In the genomic region with DNA sequence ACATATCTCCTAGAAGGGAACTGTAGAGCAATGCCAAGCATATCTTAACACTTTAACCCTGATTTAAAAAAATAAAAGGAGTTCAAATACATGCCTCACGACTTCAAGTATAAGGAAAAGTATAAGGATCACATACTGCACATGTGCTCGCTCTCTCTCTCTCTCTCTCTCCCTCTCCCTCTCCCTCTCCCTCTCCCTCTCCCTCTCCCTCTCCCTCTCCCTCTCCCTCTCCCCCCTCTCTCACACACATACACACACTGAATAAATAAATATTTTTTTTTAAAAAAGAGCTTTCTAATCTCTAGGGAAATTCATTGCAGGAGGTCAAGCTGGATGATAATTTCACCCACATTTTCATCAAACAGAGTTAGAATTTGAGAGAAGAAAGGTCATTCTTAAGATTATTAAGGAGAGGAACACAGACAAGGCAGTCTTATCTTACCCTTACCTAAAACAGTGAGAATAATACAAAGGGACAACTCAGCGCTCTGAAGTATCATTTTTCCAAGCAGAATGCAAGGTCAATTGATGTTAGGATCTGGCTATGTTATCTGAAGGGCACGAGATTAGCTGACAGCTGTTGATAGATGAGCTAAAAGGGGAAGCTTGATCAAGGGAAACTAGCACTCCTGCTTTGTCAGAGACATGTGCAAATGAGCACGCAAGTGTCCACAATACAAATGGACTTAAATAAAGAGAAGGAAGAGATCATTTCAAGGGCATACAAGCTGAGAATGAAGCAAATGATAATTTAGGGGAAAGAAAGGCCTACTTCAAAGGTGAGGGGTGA, we compare ENCODE assay signal across 22 mouse cellular contexts.
A peak's percentile ranks its signal among the peaks of the same experiment; 100 is the strongest.
DNase-seq lines count a peak whose midpoint lies in the region; ATAC-seq lines count a peak whose summit lies in the region.
"Had no signal": no experiment of that assay in that cellular context is flagged by ENCODE, and none has a peak within 500 bp of the region (broad histone marks: within the 10 kb centered on the region; RNA-seq: fewer than 3 reads in every experiment).

No protein-coding gene starts in this region.

- no peak overlapping the region for H3K4me2 ChIP-seq in heart, embryonic 12.5 days
- no peak overlapping the region for H3K4me2 ChIP-seq in hindbrain, embryonic 12.5 days (replicated peaks)
- H3K4me2 ChIP-seq in hindbrain, embryonic 16.5 days (ENCODE audit: low read length), result no peak overlapping the region
- H3K4me2 ChIP-seq: forebrain, embryonic 15.5 days; liver, embryonic 15.5 days; neural tube, embryonic 15.5 days had no signal

- no peak overlapping the region for H3K9ac ChIP-seq in heart, embryonic 12.5 days
- H3K9ac ChIP-seq in hindbrain, embryonic 12.5 days, result no peak overlapping the region
- H3K9ac ChIP-seq in hindbrain, embryonic 16.5 days (ENCODE audit: low read depth, low read length), result no peak overlapping the region
- H3K9ac ChIP-seq: forebrain, embryonic 15.5 days; liver, embryonic 15.5 days; neural tube, embryonic 15.5 days had no signal

- H3K4me3 ChIP-seq in heart, embryonic 12.5 days, result no peak overlapping the region
- H3K4me3 ChIP-seq in hindbrain, embryonic 12.5 days, result no peak overlapping the region
- H3K4me3 ChIP-seq in hindbrain, embryonic 16.5 days (ENCODE audit: low read length), result no peak overlapping the region
- H3K4me3 ChIP-seq: embryonic facial prominence, embryonic 10.5 days; forebrain, embryonic 15.5 days; hindbrain, embryonic 10.5 days; left cerebral cortex, adult 2 months; liver, embryonic 15.5 days; midbrain, embryonic 10.5 days; neural tube, embryonic 15.5 days had no signal

- H3K4me1 ChIP-seq in heart, embryonic 12.5 days (replicated peaks), result 0 out of 2 replicates have a peak, but pooled peaks cover 3% of the 10 kb centered on the region
- H3K4me1 ChIP-seq in hindbrain, embryonic 12.5 days, result no peaks in the 10 kb centered on the region
- H3K4me1 ChIP-seq in hindbrain, embryonic 16.5 days (ENCODE audit: control insufficient read depth, insufficient read depth, low read depth, low read length), result no peaks in the 10 kb centered on the region
- H3K4me1 ChIP-seq: forebrain, embryonic 15.5 days; liver, embryonic 15.5 days; midbrain, embryonic 10.5 days; neural tube, embryonic 15.5 days had no signal

- no peaks in the 10 kb centered on the region for H3K27me3 ChIP-seq in heart, embryonic 12.5 days (replicated peaks)
- no peaks in the 10 kb centered on the region for H3K27me3 ChIP-seq in hindbrain, embryonic 12.5 days
- H3K27me3 ChIP-seq in hindbrain, embryonic 16.5 days (replicated peaks; ENCODE audit: control insufficient read depth, insufficient read depth, low read length), result no peaks in the 10 kb centered on the region
- H3K27me3 ChIP-seq: forebrain, embryonic 15.5 days; liver, embryonic 15.5 days; neural tube, embryonic 15.5 days had no signal

- WGBS in heart, embryonic 12.5 days, result 13% methylated on average over 5 of the region's 5 CpGs
- 43% methylated on average over 5 of the region's 5 CpGs for WGBS in hindbrain, embryonic 12.5 days
- WGBS in hindbrain, embryonic 16.5 days, result 51% methylated on average over 5 of the region's 5 CpGs

- no peak for DNase-seq in heart, postnatal 14 days
- DNase-seq in A20 (ENCODE audit: low read depth, low spot score), result peak; percentile 1
- peak; percentile 77 for DNase-seq in embryo, embryonic 10 days (ENCODE audit: low spot score)
- no peak for DNase-seq in cerebellum, adult 11 months
- DNase-seq in kidney, adult 8-10 months, result no peak
- DNase-seq: cerebellum, adult 11-12 months; cerebellum, postnatal 10 days; kidney, adult 18-20 months; thymus, postnatal 14 days had no signal

- no peaks in the 10 kb centered on the region for H3K9me3 ChIP-seq in heart, embryonic 12.5 days (replicated peaks)
- no peaks in the 10 kb centered on the region for H3K9me3 ChIP-seq in hindbrain, embryonic 12.5 days (replicated peaks)
- no peaks in the 10 kb centered on the region for H3K9me3 ChIP-seq in hindbrain, embryonic 16.5 days (ENCODE audit: control insufficient read depth, low read length)
- H3K9me3 ChIP-seq: embryonic facial prominence, embryonic 10.5 days; forebrain, embryonic 15.5 days; hindbrain, embryonic 10.5 days; liver, embryonic 15.5 days; midbrain, embryonic 10.5 days; neural tube, embryonic 15.5 days had no signal

- intact Hi-C loops in heart, postnatal 14 days (cut with DNase I), result no loop called here

- no peaks in the 10 kb centered on the region for H3K36me3 ChIP-seq in heart, embryonic 12.5 days
- H3K36me3 ChIP-seq in hindbrain, embryonic 12.5 days, result no peaks in the 10 kb centered on the region
- H3K36me3 ChIP-seq in hindbrain, embryonic 16.5 days (ENCODE audit: control insufficient read depth, insufficient read depth, low read length), result no peaks in the 10 kb centered on the region
- H3K36me3 ChIP-seq: embryonic facial prominence, embryonic 10.5 days; forebrain, embryonic 15.5 days; hindbrain, embryonic 10.5 days; liver, embryonic 15.5 days; midbrain, embryonic 10.5 days; neural tube, embryonic 15.5 days had no signal

- peak; percentile 72 for ATAC-seq in heart, embryonic 12.5 days (ENCODE audit: insufficient number of reproducible peaks, low FRiP score)
- ATAC-seq in hindbrain, embryonic 12.5 days (ENCODE audit: low FRiP score), result peak; percentile 43; the same call in 1 of the 2 replicates
- ATAC-seq in hindbrain, embryonic 16.5 days, result no peak
- ATAC-seq: forebrain, embryonic 15.5 days; inflammation-experienced regulatory T-cells, adult 6 months had no signal

- peak overlapping the region; percentile 51; the same call in 1 of the 2 replicates for H3K27ac ChIP-seq in heart, embryonic 12.5 days (ENCODE audit: poor library complexity, severe bottlenecking)
- no peak overlapping the region for H3K27ac ChIP-seq in hindbrain, embryonic 12.5 days
- no peak overlapping the region for H3K27ac ChIP-seq in hindbrain, embryonic 16.5 days (ENCODE audit: low read depth, low read length)
- H3K27ac ChIP-seq: embryonic facial prominence, embryonic 10.5 days; forebrain, embryonic 15.5 days; hindbrain, embryonic 10.5 days; kidney, postnatal 0 days; left cerebral cortex, adult 2 months; liver, embryonic 15.5 days; macrophage; midbrain, embryonic 10.5 days; neural tube, embryonic 15.5 days had no signal

Comparison
In these comparisons a context has a peak if more than half of its experiments do, and no peak if none do; other contexts are left out.
1. DNase-seq: peak in A20 (single experiment) and embryo, embryonic 10 days (single experiment); none in heart, postnatal 14 days (0 of 2), cerebellum, adult 11 months (single experiment) and kidney, adult 8-10 months (0 of 2).